20 mouse cellular contexts compared by ENCODE assay signal in the genomic region with DNA sequence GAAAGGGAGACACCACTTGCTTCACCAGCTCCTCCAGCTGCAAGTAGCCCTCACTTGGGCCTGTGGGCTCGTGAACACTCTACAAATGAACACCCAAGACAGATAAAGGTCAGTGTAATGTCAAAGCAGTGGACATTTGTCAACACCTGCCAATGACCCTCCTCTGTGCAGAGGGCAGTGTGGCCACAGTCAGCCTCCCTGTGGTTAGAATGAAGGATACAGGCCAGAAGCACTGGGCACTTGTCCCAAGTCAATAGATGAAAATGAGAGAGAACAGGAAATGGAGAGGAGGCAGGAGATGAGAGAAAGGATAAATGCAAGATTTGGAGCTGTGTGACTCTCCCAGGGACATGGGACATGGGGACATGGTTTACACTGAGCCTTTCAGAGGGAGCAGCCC.
"Had no signal": no experiment of that assay in that cellular context is flagged by ENCODE, and none has a peak within 500 bp of the region (broad histone marks: within the 10 kb centered on the region; RNA-seq: fewer than 3 reads in every experiment).

No protein-coding gene starts in this region.

- H3K9me3 ChIP-seq: intestine, embryonic 15.5 days; megakaryocyte, embryonic 14.5 days; neural tube, embryonic 12.5 days; neural tube, embryonic 15.5 days; stomach, embryonic 15.5 days had no signal

- H3K27ac ChIP-seq: intestine, embryonic 15.5 days; kidney, postnatal 0 days; layer of hippocampus, adult 2 months; liver, embryonic 14.5 days; neural tube, embryonic 12.5 days; neural tube, embryonic 15.5 days; stomach, embryonic 15.5 days had no signal

- H3K9ac ChIP-seq: intestine, embryonic 15.5 days; liver, embryonic 14.5 days; neural tube, embryonic 12.5 days; neural tube, embryonic 15.5 days; stomach, embryonic 15.5 days had no signal

- H3K4me2 ChIP-seq: intestine, embryonic 15.5 days; midbrain, embryonic 11.5 days; neural tube, embryonic 12.5 days; neural tube, embryonic 15.5 days; stomach, embryonic 15.5 days had no signal

- H3K4me1 ChIP-seq: intestine, embryonic 15.5 days; neural tube, embryonic 12.5 days; neural tube, embryonic 15.5 days; stomach, embryonic 15.5 days had no signal

- DNase-seq: kidney, adult 11 months; kidney, adult 9 months; kidney, postnatal 25 days; layer of hippocampus, adult 9-11 months; lung, adult 2 months; lung, postnatal 14 days; midbrain, embryonic 14.5 days; right cerebral cortex, adult 18-20 months; right cerebral cortex, postnatal 25 days; spleen, adult 18-20 months; thymus, postnatal 25 days had no signal

- H3K4me3 ChIP-seq: intestine, embryonic 15.5 days; layer of hippocampus, adult 2 months; megakaryocyte, embryonic 14.5 days; neural tube, embryonic 12.5 days; neural tube, embryonic 15.5 days; stomach, embryonic 15.5 days had no signal

- H3K27me3 ChIP-seq: intestine, embryonic 15.5 days; megakaryocyte, embryonic 14.5 days; neural tube, embryonic 12.5 days; neural tube, embryonic 15.5 days; stomach, embryonic 15.5 days had no signal

- H3K36me3 ChIP-seq: intestine, embryonic 15.5 days; neural tube, embryonic 12.5 days; neural tube, embryonic 15.5 days; stomach, embryonic 15.5 days had no signal

- ATAC-seq: intestine, embryonic 15.5 days had no signal
